In the genomic region with DNA sequence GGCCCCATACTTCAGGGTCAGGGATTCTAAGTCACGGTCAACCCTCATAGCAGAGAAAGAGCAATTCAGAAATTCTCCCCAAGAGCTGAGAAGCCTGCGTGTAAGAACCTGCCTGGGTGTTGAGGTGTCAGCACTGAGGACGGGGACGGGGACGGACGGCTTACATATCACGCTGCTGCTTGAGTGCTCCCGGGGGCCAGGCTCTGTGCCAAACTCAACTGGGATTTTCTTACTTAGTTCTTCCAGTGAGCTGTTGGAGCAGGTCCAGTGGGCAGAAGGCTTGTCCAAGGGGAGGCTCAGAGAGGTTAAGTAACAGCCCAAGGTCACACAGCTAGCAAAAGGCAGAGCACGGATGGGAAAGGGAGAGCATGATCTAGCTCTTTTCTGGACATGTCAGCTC, we compare ENCODE assay signal across 10 mouse cellular contexts. TPM values are rescaled to one million over a fixed set of nuclear protein-coding genes. Genes with fewer than 3 reads are reported as not detected.
DNase-seq lines count a peak whose midpoint lies in the region; ATAC-seq and TF ChIP-seq lines count a peak whose summit lies in the region.
"Had no signal": no experiment of that assay in that cellular context is flagged by ENCODE, and none has a peak within 500 bp of the region (broad histone marks: within the 10 kb centered on the region; RNA-seq: fewer than 3 reads in every experiment).

No protein-coding gene starts in this region.

- peak; percentile 11; the same call in 1 of the 2 replicates for ATAC-seq in hindbrain, postnatal 0 days
- no peak for ATAC-seq in hindbrain, embryonic 11.5 days (ENCODE audit: low FRiP score)
- no peak for ATAC-seq in monocyte, adult 5-6 weeks (replicated peaks; ENCODE audit: insufficient number of reproducible peaks, low FRiP score, low TSS enrichment, poor library complexity, severe bottlenecking)
- ATAC-seq in megakaryocyte progenitor cell, adult 5-6 weeks (replicated peaks; ENCODE audit: poor library complexity) = no peak
- ATAC-seq: forebrain, embryonic 13.5 days had no signal

- no peak for DNase-seq in hindbrain, postnatal 0 days (ENCODE audit: low spot score)
- no peak for DNase-seq in hindbrain, embryonic 11.5 days (ENCODE audit: low spot score)
- DNase-seq in embryonic facial prominence, embryonic 10.5 days (ENCODE audit: low spot score) = peak; percentile 33
- DNase-seq in kidney, adult 9 months = peak; percentile 77
- peak; percentile 71 for DNase-seq in lung, postnatal 10 days
- no peak for DNase-seq in frontal cortex, postnatal 36 days (ENCODE audit: low spot score in 2 of 2)

- no peak overlapping the region for H3K4me3 ChIP-seq in hindbrain, postnatal 0 days (ENCODE audit: low read length)
- no peak overlapping the region for H3K4me3 ChIP-seq in hindbrain, embryonic 11.5 days (ENCODE audit: low read depth, low read length)
- no peak overlapping the region for H3K4me3 ChIP-seq in embryonic facial prominence, embryonic 10.5 days
- H3K4me3 ChIP-seq: forebrain, embryonic 13.5 days had no signal

- no peak overlapping the region for H3K27ac ChIP-seq in hindbrain, postnatal 0 days
- no peak overlapping the region for H3K27ac ChIP-seq in hindbrain, embryonic 11.5 days (ENCODE audit: low read depth, low read length)
- peak overlapping the region; percentile 67 for H3K27ac ChIP-seq in embryonic facial prominence, embryonic 10.5 days (replicated peaks)
- H3K27ac ChIP-seq: forebrain, embryonic 13.5 days; macrophage had no signal

- no peaks in the 10 kb centered on the region for H3K9me3 ChIP-seq in hindbrain, postnatal 0 days (ENCODE audit: low read length)
- no peaks in the 10 kb centered on the region for H3K9me3 ChIP-seq in hindbrain, embryonic 11.5 days (ENCODE audit: control insufficient read depth, low read length)
- H3K9me3 ChIP-seq in embryonic facial prominence, embryonic 10.5 days = no peaks in the 10 kb centered on the region
- H3K9me3 ChIP-seq: forebrain, embryonic 13.5 days had no signal

- H3K27me3 ChIP-seq in hindbrain, postnatal 0 days (ENCODE audit: insufficient read depth, low read length) = no peaks in the 10 kb centered on the region
- H3K27me3 ChIP-seq in hindbrain, embryonic 11.5 days (ENCODE audit: control insufficient read depth, insufficient read depth, low read length) = no peaks in the 10 kb centered on the region
- H3K27me3 ChIP-seq in embryonic facial prominence, embryonic 10.5 days (replicated peaks; ENCODE audit: low read depth, poor library complexity, severe bottlenecking) = 0 out of 2 replicates have a peak, but pooled peaks cover 5% of the 10 kb centered on the region
- H3K27me3 ChIP-seq: forebrain, embryonic 13.5 days had no signal

- H3K9ac ChIP-seq in hindbrain, postnatal 0 days (replicated peaks; ENCODE audit: low read length) = no peak overlapping the region
- H3K9ac ChIP-seq in hindbrain, embryonic 11.5 days (ENCODE audit: low read depth, low read length) = no peak overlapping the region
- H3K9ac ChIP-seq: forebrain, embryonic 13.5 days had no signal

- H3K4me2 ChIP-seq in hindbrain, postnatal 0 days (ENCODE audit: low read depth, low read length) = no peak overlapping the region
- H3K4me2 ChIP-seq in hindbrain, embryonic 11.5 days (replicated peaks; ENCODE audit: low read depth, low read length) = no peak overlapping the region
- H3K4me2 ChIP-seq: forebrain, embryonic 13.5 days had no signal

- H3K36me3 ChIP-seq in hindbrain, postnatal 0 days (ENCODE audit: insufficient read depth, low read length) = no peaks in the 10 kb centered on the region
- no peaks in the 10 kb centered on the region for H3K36me3 ChIP-seq in hindbrain, embryonic 11.5 days (ENCODE audit: control insufficient read depth, insufficient read depth, low read length)
- H3K36me3 ChIP-seq in embryonic facial prominence, embryonic 10.5 days (replicated peaks) = no peaks in the 10 kb centered on the region

- no peak for TF ChIP-seq CTCF in hindbrain, postnatal 0 days (IDR thresholded peaks at IDR 0.05; ENCODE audit: low read depth)

- WGBS in hindbrain, postnatal 0 days = 43% methylated on average over 9 of the region's 9 CpGs
- WGBS in hindbrain, embryonic 11.5 days = 78% methylated on average over 9 of the region's 9 CpGs
- 77% methylated on average over 9 of the region's 9 CpGs for whole genome bisulfite sequencing in embryonic facial prominence, embryonic 10.5 days

- 0 out of 2 replicates have a peak, but pooled peaks cover 14% of the 10 kb centered on the region for H3K4me1 ChIP-seq in hindbrain, postnatal 0 days (ENCODE audit: insufficient read depth, low read length)
- 0 out of 2 replicates have a peak, but pooled peaks cover 3% of the 10 kb centered on the region for H3K4me1 ChIP-seq in hindbrain, embryonic 11.5 days (replicated peaks; ENCODE audit: control insufficient read depth, insufficient read depth, low read length)
- H3K4me1 ChIP-seq in embryonic facial prominence, embryonic 10.5 days = peaks cover 52% of the 10 kb centered on the region

RNA-seq across cellular contexts. Expression of gene Alpl, which starts 44.5 kb away (rescaled TPM):
- 15.3 and 22.4 TPM in 2 replicates for total RNA-seq in hindbrain, postnatal 0 days (2014; rRNA removed)
- polyA plus RNA-seq in hindbrain, postnatal 0 days (2015; fragmentation: Nextera tagmentation; extraction: Ambion mirVana) = 16.6 and 17.5 TPM in 2 replicates
- 17.4 and 21.2 TPM in 2 replicates for polyA plus RNA-seq in hindbrain, embryonic 11.5 days (2014; fragmentation: Nextera tagmentation; extraction: Ambion mirVana)
- 12.9 and 18.7 TPM in 2 replicates for polyA plus RNA-seq in embryonic facial prominence, embryonic 10.5 days (2016; fragmentation: Nextera tagmentation; extraction: Ambion mirVana)
- not detected in 3 replicates for total RNA-seq in monocyte, adult 5-6 weeks (2017)
- total RNA-seq in megakaryocyte progenitor cell, adult 5-6 weeks (2015) = not detected in 2 replicates
- total RNA-seq in megakaryocyte progenitor cell, adult 5-6 weeks (2017) = not detected in 2 replicates
- polyA plus RNA-seq: macrophage had no signal

Comparison
In these comparisons a context has a peak if more than half of its experiments do, and no peak if none do; other contexts are left out.
1. DNase-seq: peak in embryonic facial prominence, embryonic 10.5 days (single experiment), kidney, adult 9 months (single experiment) and lung, postnatal 10 days (single experiment); none in hindbrain, postnatal 0 days (single experiment), hindbrain, embryonic 11.5 days (single experiment) and frontal cortex, postnatal 36 days (0 of 2).
2. RNA of gene Alpl, which starts 44.5 kb away (total RNA-seq): 15.3 to 22.4 TPM in hindbrain, postnatal 0 days; not detected in monocyte, adult 5-6 weeks and not detected in megakaryocyte progenitor cell, adult 5-6 weeks; every median in the first group is over 10 times any median in the second.